Mouse (Mus musculus) thymus, postnatal 4 days (tissue): ENCODE data around the gene Ly6g6f.
A peak's percentile ranks its signal among the peaks of the same experiment; 100 is the strongest.

Experiments
- DNase-seq: peaks from one replicate; pipeline ENCODE4 v3.0.0; 2021

Ly6g6f gene

GRCm38 (mm10) chr17:35077285-35077684 is 8.1 kb downstream of the Ly6g6f start:
- no peak for DNase-seq

GRCm38 (mm10) chr17:35076507-35077176 is 8.8 kb downstream of the Ly6g6f start, which contains the start of gene Ly6g6e:
TSS of gene Ly6g6e (plus strand) at chr17:35076902.
- DNase-seq, result no peak

- peak; percentile 57 for DNase-seq
These were observed 11.3 kb downstream of the Ly6g6f start for GRCm38 (mm10) chr17:35074097-35074496.

- peak; percentile 50 for DNase-seq
These were observed 14.0 kb downstream of the Ly6g6f start for GRCm38 (mm10) chr17:35071454-35071853.

GRCm38 (mm10) chr17:35070556-35071229 is 14.7 kb downstream of the Ly6g6f start:
- DNase-seq, result peak; percentile 67

GRCm38 (mm10) chr17:35068213-35068914 is 17.0 kb downstream of the Ly6g6f start:
- DNase-seq, result no peak

- DNase-seq, result no peak
These were observed 19.3 kb downstream of the Ly6g6f start, which contains the start of gene Mpig6b for GRCm38 (mm10) chr17:35066084-35066483. TSS of gene Mpig6b (minus strand) at chr17:35066184.

- DNase-seq, result peak; percentile 57
These were observed 20.2 kb downstream of the Ly6g6f start, which contains the start of gene Ly6g6c for GRCm38 (mm10) chr17:35064951-35065947. TSS of gene Ly6g6c (plus strand) at chr17:35065388.

- no peak for DNase-seq
These were observed 21.0 kb downstream of the Ly6g6f start for GRCm38 (mm10) chr17:35064378-35064877.

GRCm38 (mm10) chr17:35063466-35063865 is 21.9 kb downstream of the Ly6g6f start:
- no peak for DNase-seq

- DNase-seq, result no peak
These were observed 24.1 kb downstream of the Ly6g6f start for GRCm38 (mm10) chr17:35061299-35061698.

GRCm38 (mm10) chr17:35060737-35061297 is 24.6 kb downstream of the Ly6g6f start:
- DNase-seq, result no peak

- DNase-seq, result peak; percentile 50
These were observed 25.3 kb downstream of the Ly6g6f start for GRCm38 (mm10) chr17:35060071-35060470.

- DNase-seq, result peak; percentile 97
These were observed 26.2 kb downstream of the Ly6g6f start, which contains the start of gene Ddah2 for GRCm38 (mm10) chr17:35058911-35059892. TSS of gene Ddah2 (plus strand) at chr17:35059035.

- no peak for DNase-seq
These were observed 27.1 kb downstream of the Ly6g6f start for GRCm38 (mm10) chr17:35058316-35058715.

- no peak for DNase-seq
These were observed 28.3 kb downstream of the Ly6g6f start for GRCm38 (mm10) chr17:35057090-35057489.

- no peak for DNase-seq
These were observed 29.5 kb downstream of the Ly6g6f start for GRCm38 (mm10) chr17:35055691-35056495.

GRCm38 (mm10) chr17:35052271-35052798 is 33.1 kb downstream of the Ly6g6f start:
- DNase-seq, result no peak
